Mouse (Mus musculus): Measurements from ENCODE around the gene Zfp583. TPM values are rescaled to one million over a fixed set of nuclear protein-coding genes. Genes with fewer than 3 reads are reported as not detected.
"Not testable (repeated sequence)": the region's sequence is repeated elsewhere in the genome, so short reads cannot be mapped to it uniquely, and the experiment has no call there.

Zfp583 gene
- 1.6 and 2.1 TPM in 2 replicates for polyA plus RNA-seq (2016; fragmentation: Nextera tagmentation; extraction: Ambion mirVana)

- 3% methylated on average over 31 of the region's 31 CpGs for WGBS (ENCODE audit: insufficient replicate concordance)
- Histone ChIP-seq H3K4me3 (peak within 1 kb of the TSS; percentile 66), H3K36me3 (no peaks in the 10 kb centered on the region; the same call in 1 of the 2 replicates), H3K27me3 (replicated peaks) (no peaks in the 10 kb centered on the region), H3K27ac (peak within 1 kb of the TSS; percentile 64), H3K9ac (peak within 1 kb of the TSS; percentile 74), H3K9me3 (replicated peaks) (no peaks in the 10 kb centered on the region), H3K4me1 (peaks cover 13% of the 10 kb centered on the region), H3K4me2 (peak within 1 kb of the TSS; percentile 84)
- peak; percentile 93 for ATAC-seq
These were observed at the start of gene Zfp583 for GRCm38 (mm10) chr7:6331233-6331956. Gene Zfp583, minus strand, starts transcription at chr7:6331285.

DNA sequence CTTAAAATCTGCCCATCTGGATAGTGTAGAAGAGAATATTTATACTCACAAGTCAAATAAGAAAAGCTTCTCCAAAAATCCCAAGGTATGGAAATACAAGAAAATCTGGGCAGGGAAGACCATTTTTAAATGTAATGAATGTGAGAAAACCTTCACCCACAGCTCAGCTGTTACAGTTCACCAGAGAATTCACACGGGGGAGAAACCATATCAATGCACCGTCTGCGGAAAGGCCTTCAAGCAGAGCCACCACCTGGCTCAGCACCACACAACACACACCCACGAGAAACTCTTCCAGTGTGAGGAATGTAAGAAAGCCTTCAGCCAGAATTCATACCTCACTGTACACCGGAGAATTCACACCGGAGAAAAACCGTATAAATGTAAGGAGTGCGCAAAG lies 47.4 kb upstream of the Zfp583 start:
- peaks cover 4% of the 10 kb centered on the region; the same call in 1 of the 2 replicates for H3K36me3 ChIP-seq
- H3K9me3 ChIP-seq (replicated peaks) = no peaks in the 10 kb centered on the region
- H3K4me2 ChIP-seq = no peak overlapping the region
- H3K9ac ChIP-seq = no peak overlapping the region
- 78% methylated on average over 8 of the region's 8 CpGs for WGBS (ENCODE audit: insufficient replicate concordance)
- H3K4me3 ChIP-seq = no peak overlapping the region
- no peak for ATAC-seq
- H3K4me1 ChIP-seq = peaks cover 17% of the 10 kb centered on the region
- no peak overlapping the region for H3K27ac ChIP-seq
- no peaks in the 10 kb centered on the region for H3K27me3 ChIP-seq (replicated peaks)

- H3K27ac ChIP-seq = no peak overlapping the region
- WGBS (ENCODE audit: insufficient replicate concordance) = 75% methylated on average over 3 of the region's 3 CpGs
- H3K4me2 ChIP-seq = no peak overlapping the region
- no peak overlapping the region for H3K9ac ChIP-seq
- no peak for ATAC-seq
- H3K4me3 ChIP-seq = no peak overlapping the region
- H3K4me1 ChIP-seq = peaks cover 18% of the 10 kb centered on the region
- H3K36me3 ChIP-seq = peaks cover 4% of the 10 kb centered on the region; the same call in 1 of the 2 replicates
- H3K9me3 ChIP-seq (replicated peaks) = no peaks in the 10 kb centered on the region
- no peaks in the 10 kb centered on the region for H3K27me3 ChIP-seq (replicated peaks)
These were observed 41.9 kb upstream of the Zfp583 start for GRCm38 (mm10) chr7:6372993-6373392.

DNA sequence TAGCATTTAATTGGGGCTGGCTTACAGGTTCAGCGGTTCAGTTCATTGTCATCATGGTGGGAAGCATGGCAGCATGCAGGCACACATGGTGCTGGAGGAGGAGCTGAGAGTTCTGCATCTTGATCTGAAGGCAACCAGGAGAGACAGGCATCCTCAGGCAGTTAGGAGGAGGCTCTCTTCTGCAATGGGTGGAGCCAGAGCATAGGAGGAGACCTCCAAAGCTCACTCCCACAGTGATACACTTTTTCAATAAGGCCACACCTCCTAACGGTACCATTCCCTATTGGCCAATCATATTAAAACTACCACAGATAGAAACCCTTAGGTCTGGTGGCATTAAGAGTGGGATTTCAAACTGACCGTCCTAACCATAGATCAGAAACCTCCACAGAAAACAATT lies 38.4 kb upstream of the Zfp583 start:
- Histone ChIP-seq H3K36me3 (no peaks in the 10 kb centered on the region), H3K4me1 (peaks cover 43% of the 10 kb centered on the region), H3K9me3 (replicated peaks) (no peaks in the 10 kb centered on the region), H3K4me3 (no peak overlapping the region), H3K27me3 (replicated peaks) (no peaks in the 10 kb centered on the region), H3K4me2 (no peak overlapping the region), H3K9ac (no peak overlapping the region), H3K27ac (no peak overlapping the region)
- peak; percentile 54 for ATAC-seq
- 66% methylated on average over 3 of the region's 3 CpGs for WGBS (ENCODE audit: insufficient replicate concordance)

DNA sequence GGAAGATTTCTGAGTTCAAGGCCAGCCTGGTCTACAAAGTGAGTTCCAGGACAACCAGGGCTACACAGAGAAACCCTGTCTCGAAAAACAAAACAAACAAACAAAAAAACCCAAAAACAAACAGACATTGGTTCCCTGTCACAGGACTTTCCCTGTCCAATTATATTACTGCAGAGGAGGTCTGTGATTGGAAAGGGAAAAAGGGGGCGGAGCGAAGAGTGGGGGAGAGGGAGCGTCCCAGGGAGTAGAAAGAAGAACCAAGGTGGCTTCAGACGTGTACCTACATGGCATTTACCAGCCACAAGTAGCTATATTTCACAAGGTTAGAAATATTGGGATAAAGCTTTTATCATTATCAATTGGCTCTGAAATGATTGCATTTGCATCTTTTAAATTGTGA lies 37.1 kb upstream of the Zfp583 start:
- not testable (repeated sequence) for ATAC-seq, H3K4me2 ChIP-seq

DNA sequence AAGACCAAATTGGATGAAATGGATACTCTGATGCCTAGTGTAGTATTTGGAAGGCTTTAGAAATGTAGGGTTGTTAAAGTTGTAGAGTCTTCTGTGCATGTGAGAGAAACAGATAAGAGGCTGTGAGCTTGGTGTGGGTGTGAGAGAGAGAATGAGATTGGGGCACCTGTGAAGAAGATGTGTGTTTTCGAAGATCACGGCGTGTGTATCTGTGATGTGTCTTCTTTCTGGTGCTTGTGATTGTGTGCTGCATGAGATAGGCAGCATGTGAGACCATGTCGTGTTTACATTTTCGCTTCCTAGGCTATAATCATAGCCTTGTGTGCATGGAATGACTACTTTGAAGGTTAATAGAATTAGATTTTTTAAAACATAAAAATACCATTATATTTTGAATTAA lies 36.1 kb upstream of the Zfp583 start:
- peak overlapping the region; percentile 84 for H3K27ac ChIP-seq
- H3K27me3 ChIP-seq (replicated peaks) = no peaks in the 10 kb centered on the region
- 26% methylated on average over 5 of the region's 5 CpGs for WGBS (ENCODE audit: insufficient replicate concordance)
- no peaks in the 10 kb centered on the region for H3K36me3 ChIP-seq
- H3K4me3 ChIP-seq = no peak overlapping the region
- peaks cover 61% of the 10 kb centered on the region for H3K4me1 ChIP-seq
- ATAC-seq = peak; percentile 16; the same call in 1 of the 2 replicates
- H3K9me3 ChIP-seq (replicated peaks) = no peaks in the 10 kb centered on the region
- no peak overlapping the region for H3K9ac ChIP-seq
- peak overlapping the region; percentile 44 for H3K4me2 ChIP-seq

More for the DNA sequence above, 37.1 kb upstream of the Zfp583 start:
- H3K4me3 ChIP-seq; H3K27me3 ChIP-seq (replicated peaks); H3K36me3 ChIP-seq; H3K27ac ChIP-seq; H3K9me3 ChIP-seq (replicated peaks); H3K9ac ChIP-seq: not testable (repeated sequence)
- WGBS (ENCODE audit: insufficient replicate concordance) = 72% methylated on average over 5 of the region's 5 CpGs
- peaks cover 53% of the 10 kb centered on the region for H3K4me1 ChIP-seq

DNA sequence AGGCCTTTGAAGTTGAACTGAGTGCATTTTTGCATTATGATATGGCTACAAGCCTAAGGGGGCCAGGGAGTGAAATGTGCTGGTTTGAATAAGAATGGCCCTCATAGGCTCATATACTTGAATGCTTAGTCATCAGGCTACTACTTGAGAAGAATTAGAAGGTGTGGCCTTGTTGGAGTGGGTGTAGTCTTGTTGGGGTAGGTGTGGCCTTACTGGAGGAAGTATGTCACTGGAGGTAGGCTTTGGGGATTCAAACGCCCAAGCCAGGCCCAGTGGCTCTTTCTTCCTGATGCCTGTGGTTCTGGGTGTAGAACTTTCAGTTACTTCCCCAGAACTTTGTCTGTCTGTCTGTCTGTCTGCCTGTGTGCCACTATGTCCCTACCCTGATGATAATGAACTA lies 33.7 kb upstream of the Zfp583 start:
- H3K27me3 ChIP-seq (replicated peaks) = no peaks in the 10 kb centered on the region
- H3K9ac ChIP-seq = no peak overlapping the region
- no peaks in the 10 kb centered on the region for H3K36me3 ChIP-seq
- H3K4me1 ChIP-seq = peaks cover 83% of the 10 kb centered on the region
- H3K4me3 ChIP-seq = no peak overlapping the region
- no peak overlapping the region for H3K4me2 ChIP-seq
- no peaks in the 10 kb centered on the region for H3K9me3 ChIP-seq (replicated peaks)
- no peak overlapping the region for H3K27ac ChIP-seq
- no peak for ATAC-seq
- 82% methylated on average over 1 of the region's 1 CpGs for WGBS (ENCODE audit: insufficient replicate concordance)

DNA sequence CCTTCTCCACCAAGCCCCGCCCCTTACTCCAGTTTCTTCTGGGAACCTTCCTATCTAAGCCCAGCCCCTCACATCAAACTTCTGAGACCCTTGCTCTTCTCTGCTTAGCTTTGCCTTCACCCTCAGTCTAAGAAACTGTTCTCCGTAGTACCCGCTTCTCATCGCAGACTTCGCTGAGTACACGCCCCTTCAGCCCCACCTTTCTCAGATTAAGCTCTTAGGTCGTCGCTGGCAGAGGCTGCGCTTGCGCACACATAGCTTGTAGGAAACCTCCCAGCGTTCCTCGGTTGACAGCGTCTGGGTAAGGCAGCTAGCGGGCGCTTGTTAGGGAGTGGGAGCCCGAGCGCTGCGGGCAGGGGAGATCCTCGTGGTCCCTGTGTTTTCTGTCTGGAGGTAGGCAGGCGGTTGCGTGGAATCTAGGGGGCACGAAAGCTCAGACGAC lies 32.0 kb upstream of the Zfp583 start, which contains the start of gene Zfp78:
Gene Zfp78 (plus strand): TSS at position 234 of the 442 bp plus-strand sequence.
- H3K4me2 ChIP-seq = peak within 1 kb of the TSS; percentile 77
- peak within 1 kb of the TSS; percentile 74 for H3K9ac ChIP-seq
- H3K27me3 ChIP-seq (replicated peaks) = no peaks in the 10 kb centered on the region
- no peaks in the 10 kb centered on the region for H3K9me3 ChIP-seq (replicated peaks)
- WGBS (ENCODE audit: insufficient replicate concordance) = under 1% methylated on average over 23 of the region's 23 CpGs
- H3K27ac ChIP-seq = peak within 1 kb of the TSS; percentile 84
- H3K4me3 ChIP-seq = peak within 1 kb of the TSS; percentile 67
- peak; percentile 79 for ATAC-seq
- H3K4me1 ChIP-seq = peaks cover 71% of the 10 kb centered on the region
- no peaks in the 10 kb centered on the region for H3K36me3 ChIP-seq

- H3K4me1 ChIP-seq = peaks cover 65% of the 10 kb centered on the region
These were observed 31.4 kb upstream of the Zfp583 start for GRCm38 (mm10) chr7:6362268-6363046.

GRCm38 (mm10) chr7:6361756-6362155 lies 30.7 kb upstream of the Zfp583 start:
- H3K4me3 ChIP-seq = peak overlapping the region; percentile 67
- WGBS (ENCODE audit: insufficient replicate concordance) = 27% methylated on average over 7 of the region's 7 CpGs
- no peaks in the 10 kb centered on the region for H3K36me3 ChIP-seq
- H3K9me3 ChIP-seq (replicated peaks) = no peaks in the 10 kb centered on the region
- no peaks in the 10 kb centered on the region for H3K27me3 ChIP-seq (replicated peaks)
- H3K27ac ChIP-seq = peak overlapping the region; percentile 84
- peak overlapping the region; percentile 77 for H3K4me2 ChIP-seq
- no peak for ATAC-seq
- H3K4me1 ChIP-seq = peaks cover 58% of the 10 kb centered on the region
- H3K9ac ChIP-seq = peak overlapping the region; percentile 59

More at GRCm38 (mm10) chr7:6362268-6363046, 31.4 kb upstream of the Zfp583 start:
- H3K9me3 ChIP-seq (replicated peaks) = no peaks in the 10 kb centered on the region
- peak overlapping the region; percentile 84 for H3K27ac ChIP-seq
- H3K36me3 ChIP-seq = no peaks in the 10 kb centered on the region
- no peaks in the 10 kb centered on the region for H3K27me3 ChIP-seq (replicated peaks)
- ATAC-seq = peak; percentile 85
- H3K4me3 ChIP-seq = peak overlapping the region; percentile 67
- WGBS (ENCODE audit: insufficient replicate concordance) = under 1% methylated on average over 38 of the region's 38 CpGs
- H3K9ac ChIP-seq = peak overlapping the region; percentile 74
- H3K4me2 ChIP-seq = peak overlapping the region; percentile 77

DNA sequence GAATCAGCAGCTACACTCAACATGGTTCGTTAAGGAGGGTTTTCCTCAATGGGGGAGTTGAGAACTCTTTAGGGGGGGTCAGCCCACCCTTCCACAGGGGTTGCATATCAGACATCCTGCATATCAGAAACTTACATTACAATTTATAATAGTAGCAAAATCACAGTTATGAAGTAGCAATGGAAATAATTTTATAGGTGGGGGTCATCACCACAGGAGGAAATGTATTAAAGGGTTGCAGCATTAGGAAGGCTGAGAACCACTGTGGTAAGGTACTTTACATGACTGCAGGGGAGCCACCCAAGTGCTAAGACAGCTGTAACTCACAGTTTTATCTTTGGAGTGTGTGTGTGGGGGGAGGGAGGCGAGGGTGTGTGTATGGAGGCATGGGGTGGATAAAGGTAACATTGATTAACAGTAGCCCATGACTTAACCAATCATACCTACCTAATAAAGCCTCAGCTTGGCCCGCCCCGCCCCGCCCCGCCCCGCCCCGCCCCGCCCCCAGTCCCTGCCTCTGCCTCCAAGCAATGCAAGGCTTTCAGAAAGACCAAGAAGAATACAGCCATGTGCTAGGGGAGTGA lies 29.5 kb upstream of the Zfp583 start:
- H3K4me1 ChIP-seq = peaks cover 51% of the 10 kb centered on the region
- H3K9ac ChIP-seq = no peak overlapping the region
- no peak overlapping the region for H3K27ac ChIP-seq
- no peak overlapping the region for H3K4me3 ChIP-seq
- H3K4me2 ChIP-seq = peak overlapping the region; percentile 77
- no peaks in the 10 kb centered on the region for H3K9me3 ChIP-seq (replicated peaks)
- WGBS (ENCODE audit: insufficient replicate concordance) = 15% methylated on average over 2 of the region's 9 CpGs
- H3K27me3 ChIP-seq (replicated peaks) = no peaks in the 10 kb centered on the region
- no peaks in the 10 kb centered on the region for H3K36me3 ChIP-seq
- ATAC-seq = peak; percentile 36
